18 mouse cellular contexts compared by ENCODE assay signal in genomic region chr9:108115290-108116077, GRCm38 (mm10). TPM values are rescaled to one million over a fixed set of nuclear protein-coding genes. Genes with fewer than 3 reads are reported as not detected.
DNase-seq lines count a peak whose midpoint lies in the region; ATAC-seq and TF ChIP-seq lines count a peak whose summit lies in the region.
"Had no signal": no experiment of that assay in that cellular context is flagged by ENCODE, and none has a peak within 500 bp of the region (broad histone marks: within the 10 kb centered on the region; RNA-seq: fewer than 3 reads in every experiment).

No protein-coding gene starts in this region.

- peaks cover 80% of the 10 kb centered on the region for H3K27me3 ChIP-seq in E14TG2a.4 (ENCODE audit: insufficient read depth, low read length)
- H3K27me3 ChIP-seq in liver, embryonic 11.5 days (replicated peaks; ENCODE audit: control insufficient read depth, insufficient read depth, low read length) = peaks cover 29% of the 10 kb centered on the region

- no peak overlapping the region for H3K9ac ChIP-seq in liver, embryonic 11.5 days (ENCODE audit: low read depth, low read length)
- H3K9ac ChIP-seq: liver, embryonic 13.5 days; midbrain, embryonic 12.5 days had no signal

- DNase-seq in frontal cortex, postnatal 36 days (ENCODE audit: low spot score in 2 of 2) = peak; percentile 68 to 74
- no peak for DNase-seq in frontal cortex, postnatal 10 days (ENCODE audit: low spot score in 2 of 2)
- DNase-seq in left cerebral cortex, adult 2 months (ENCODE audit: extremely low spot score in 1 of 2, low spot score in 2 of 2) = peak; percentile 70 to 72
- DNase-seq in left cerebral cortex, postnatal 4 days = no peak
- DNase-seq in brain, adult 2 months (ENCODE audit: low read depth, low spot score) = peak; percentile 82
- no peak for DNase-seq in gastrocnemius, adult 18-20 months (ENCODE audit: low spot score)
- DNase-seq in liver, embryonic 11.5 days (ENCODE audit: low spot score) = no peak
- DNase-seq: gastrocnemius, postnatal 25 days; kidney, adult 2 months; kidney, postnatal 36 days; liver, embryonic 13.5 days; thymus, postnatal 14 days had no signal

- no peak overlapping the region for H3K4me3 ChIP-seq in left cerebral cortex, adult 2 months
- H3K4me3 ChIP-seq in E14TG2a.4 (replicated peaks; ENCODE audit: low read length) = peak overlapping the region; percentile 68
- no peak overlapping the region for H3K4me3 ChIP-seq in liver, embryonic 11.5 days (ENCODE audit: low read depth, low read length)
- H3K4me3 ChIP-seq: erythroblast, embryonic 14.5 days; hindbrain, embryonic 10.5 days; liver, embryonic 13.5 days; midbrain, embryonic 12.5 days had no signal

- peak overlapping the region; percentile 83 for H3K27ac ChIP-seq in left cerebral cortex, adult 2 months
- no peak overlapping the region for H3K27ac ChIP-seq in liver, embryonic 11.5 days (ENCODE audit: low read depth, low read length)
- H3K27ac ChIP-seq: hindbrain, embryonic 10.5 days; liver, embryonic 13.5 days; midbrain, embryonic 12.5 days had no signal

- no peak for ATAC-seq in liver, embryonic 11.5 days (replicated peaks; ENCODE audit: low FRiP score)
- ATAC-seq: forebrain, embryonic 16.5 days had no signal

- 62% methylated on average over 43 of the region's 43 CpGs for WGBS in liver, embryonic 11.5 days

- TF ChIP-seq CTCF in left cerebral cortex, adult 2 months (IDR thresholded peaks at IDR 0.05) = no peak
- TF ChIP-seq CTCF in E14TG2a.4 (conservative IDR thresholded peaks at IDR 0.05; ENCODE audit: low read length) = no peak

- intact Hi-C loops in left cerebral cortex, adult 2 months (cut with DNase I) = no loop called here
- intact Hi-C loops in left cerebral cortex, postnatal 4 days (cut with DNase I) = no loop called here

- H3K36me3 ChIP-seq in E14TG2a.4 (ENCODE audit: insufficient read depth, low read length) = no peaks in the 10 kb centered on the region
- H3K36me3 ChIP-seq in liver, embryonic 11.5 days (ENCODE audit: control insufficient read depth, insufficient read depth, low read length) = no peaks in the 10 kb centered on the region
- H3K36me3 ChIP-seq: liver, embryonic 13.5 days had no signal

- H3K4me2 ChIP-seq in liver, embryonic 11.5 days = no peak overlapping the region
- H3K4me2 ChIP-seq: liver, embryonic 13.5 days; midbrain, embryonic 12.5 days had no signal

- H3K9me3 ChIP-seq in E14TG2a.4 (ENCODE audit: low read length) = no peaks in the 10 kb centered on the region
- H3K9me3 ChIP-seq in liver, embryonic 11.5 days (ENCODE audit: control insufficient read depth, low read length) = no peaks in the 10 kb centered on the region
- H3K9me3 ChIP-seq: hindbrain, embryonic 10.5 days; liver, embryonic 13.5 days; midbrain, embryonic 12.5 days had no signal

- peaks cover 43% of the 10 kb centered on the region for H3K4me1 ChIP-seq in E14TG2a.4 (replicated peaks; ENCODE audit: low read depth, low read length)
- peaks cover 18% of the 10 kb centered on the region for H3K4me1 ChIP-seq in liver, embryonic 11.5 days (replicated peaks; ENCODE audit: control insufficient read depth, insufficient read depth, low read length)

RNA-seq across cellular contexts. Expression of gene Apeh, which starts 21.1 kb away (rescaled TPM):
- 10 to 100 TPM; 31.0 to 31.8 TPM for total RNA-seq in left cerebral cortex, adult 2 months (2021)
- 10 to 100 TPM; 46.1 to 50.1 TPM for total RNA-seq in left cerebral cortex, postnatal 4 days (2021)
- 10 to 100 TPM; 25.7 to 27.8 TPM for total RNA-seq in gastrocnemius, adult 18-20 months (2021)
- polyA plus RNA-seq in liver, embryonic 11.5 days (2014; fragmentation: Nextera tagmentation; extraction: Ambion mirVana) = 159 and 167 TPM in 2 replicates

RNA-seq across cellular contexts. Expression of gene Rnf123, which starts 32.3 kb away (rescaled TPM):
- total RNA-seq in left cerebral cortex, adult 2 months (2021) = 100 to 1,000 TPM; 107 to 108 TPM
- total RNA-seq in left cerebral cortex, postnatal 4 days (2021) = 10 to 100 TPM; 92.5 to 93.8 TPM
- total RNA-seq in gastrocnemius, adult 18-20 months (2021) = 100 to 1,000 TPM; 134 to 139 TPM
- 59.1 and 59.2 TPM in 2 replicates for polyA plus RNA-seq in liver, embryonic 11.5 days (2014; fragmentation: Nextera tagmentation; extraction: Ambion mirVana)

RNA-seq across cellular contexts. Expression of gene Mst1, which starts 35.2 kb away (rescaled TPM):
- total RNA-seq in left cerebral cortex, adult 2 months (2021) = not detected
- total RNA-seq in left cerebral cortex, postnatal 4 days (2021) = not detected
- total RNA-seq in gastrocnemius, adult 18-20 months (2021) = not detected
- polyA plus RNA-seq in liver, embryonic 11.5 days (2014; fragmentation: Nextera tagmentation; extraction: Ambion mirVana) = 9.7 and 12.5 TPM in 2 replicates
- total RNA-seq: gastrocnemius, postnatal 25 days; layer of hippocampus, postnatal 25 days had no signal
- polyA plus RNA-seq: forebrain, embryonic 16.5 days had no signal

Comparison
In these comparisons a context has a peak if more than half of its experiments do, and no peak if none do; other contexts are left out.
1. DNase-seq: peak in frontal cortex, postnatal 36 days (2 of 2), left cerebral cortex, adult 2 months (2 of 2) and brain, adult 2 months (single experiment); none in frontal cortex, postnatal 10 days (0 of 2), left cerebral cortex, postnatal 4 days (single experiment), gastrocnemius, adult 18-20 months (single experiment) and liver, embryonic 11.5 days (single experiment).